Mouse (Mus musculus): ENCODE results near the gene Ctnna2.

Ctnna2 gene

DNA sequence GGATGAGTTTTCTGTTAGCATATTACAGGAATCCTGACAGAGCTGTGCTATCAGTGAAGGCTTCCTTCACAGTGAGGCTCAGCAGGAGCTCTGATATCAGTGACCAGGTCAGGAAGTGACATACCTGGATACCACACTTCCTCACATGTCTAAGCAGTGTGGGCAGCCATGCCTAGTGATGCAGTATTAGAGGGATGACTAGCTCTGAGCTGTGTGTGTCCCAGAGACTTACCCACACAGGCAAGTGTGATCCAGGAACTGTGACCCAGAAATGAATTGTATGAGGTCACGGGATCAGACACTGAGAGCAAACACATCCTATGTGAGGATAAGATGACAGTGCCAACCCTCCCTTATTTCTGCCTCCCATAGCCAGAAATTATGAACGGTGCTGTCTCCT is 28.8 kb downstream of the Ctnna2 start:
- Histone ChIP-seq H3K4me1 (replicated peaks; ENCODE audit: low read depth, low read length) (no peaks in the 10 kb centered on the region), H3K4me3 (replicated peaks; ENCODE audit: low read length) (no peak overlapping the region), H3K9me3 (ENCODE audit: low read length) (no peaks in the 10 kb centered on the region), H3K36me3 (ENCODE audit: insufficient read depth, low read length) (no peaks in the 10 kb centered on the region), H3K27me3 (ENCODE audit: insufficient read depth, low read length) (no peaks in the 10 kb centered on the region)
- TF ChIP-seq POU5F1 (IDR thresholded peaks at IDR 0.05; ENCODE audit: borderline replicate concordance, low read length) (no peak), CTCF (conservative IDR thresholded peaks at IDR 0.05; ENCODE audit: low read length) (no peak), NANOG (IDR thresholded peaks at IDR 0.05; ENCODE audit: borderline replicate concordance, low read length) (no peak)

- no peak for TF ChIP-seq NANOG (IDR thresholded peaks at IDR 0.05; ENCODE audit: borderline replicate concordance, low read length)
- no peak overlapping the region for H3K4me3 ChIP-seq (replicated peaks; ENCODE audit: low read length)
- no peaks in the 10 kb centered on the region for H3K36me3 ChIP-seq (ENCODE audit: insufficient read depth, low read length)
- H3K4me1 ChIP-seq (replicated peaks; ENCODE audit: low read depth, low read length), result no peaks in the 10 kb centered on the region
- no peaks in the 10 kb centered on the region for H3K27me3 ChIP-seq (ENCODE audit: insufficient read depth, low read length)
- H3K9me3 ChIP-seq (ENCODE audit: low read length), result no peaks in the 10 kb centered on the region
Measured at GRCm38 (mm10) chr6:77929375-77929774, 50.1 kb downstream of the Ctnna2 start.

DNA sequence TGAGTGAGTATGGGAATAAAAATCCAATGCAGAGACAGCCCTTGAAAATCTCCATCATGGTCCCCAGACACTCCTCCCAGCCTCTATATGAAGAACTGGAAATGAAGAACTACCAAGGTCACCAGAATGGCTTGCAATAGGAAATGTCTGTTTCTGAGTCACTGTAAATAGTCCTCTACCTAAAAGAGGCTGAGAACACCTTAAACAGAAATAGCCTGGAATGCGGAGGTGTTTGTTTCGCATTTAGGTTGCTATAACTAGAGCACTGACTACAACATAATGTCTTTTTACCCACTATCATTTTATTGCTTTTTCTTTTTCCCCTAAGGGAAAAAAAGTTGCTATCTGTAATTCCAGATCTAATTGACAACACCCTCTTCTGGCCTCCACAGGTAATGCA is 106.3 kb downstream of the Ctnna2 start:
- H3K4me3 ChIP-seq (replicated peaks; ENCODE audit: low read length), result no peak overlapping the region
- H3K36me3 ChIP-seq (ENCODE audit: insufficient read depth, low read length), result no peaks in the 10 kb centered on the region
- H3K27me3 ChIP-seq (ENCODE audit: insufficient read depth, low read length), result no peaks in the 10 kb centered on the region
- TF ChIP-seq NANOG (IDR thresholded peaks at IDR 0.05; ENCODE audit: borderline replicate concordance, low read length) (no peak), CTCF (conservative IDR thresholded peaks at IDR 0.05; ENCODE audit: low read length) (no peak), POU5F1 (IDR thresholded peaks at IDR 0.05; ENCODE audit: borderline replicate concordance, low read length) (no peak)
- no peaks in the 10 kb centered on the region for H3K4me1 ChIP-seq (replicated peaks; ENCODE audit: low read depth, low read length)
- H3K9me3 ChIP-seq (ENCODE audit: low read length), result no peaks in the 10 kb centered on the region

GRCm38 (mm10) chr6:77869313-77869712 is 110.2 kb downstream of the Ctnna2 start:
- Histone ChIP-seq H3K4me1 (replicated peaks; ENCODE audit: low read depth, low read length) (no peaks in the 10 kb centered on the region), H3K27me3 (ENCODE audit: insufficient read depth, low read length) (no peaks in the 10 kb centered on the region), H3K4me3 (replicated peaks; ENCODE audit: low read length) (no peak overlapping the region), H3K36me3 (ENCODE audit: insufficient read depth, low read length) (no peaks in the 10 kb centered on the region), H3K9me3 (ENCODE audit: low read length) (no peaks in the 10 kb centered on the region)
- TF ChIP-seq NANOG (IDR thresholded peaks at IDR 0.05; ENCODE audit: borderline replicate concordance, low read length) (no peak), POU5F1 (IDR thresholded peaks at IDR 0.05; ENCODE audit: borderline replicate concordance, low read length) (no peak), CTCF (conservative IDR thresholded peaks at IDR 0.05; ENCODE audit: low read length) (no peak)

DNA sequence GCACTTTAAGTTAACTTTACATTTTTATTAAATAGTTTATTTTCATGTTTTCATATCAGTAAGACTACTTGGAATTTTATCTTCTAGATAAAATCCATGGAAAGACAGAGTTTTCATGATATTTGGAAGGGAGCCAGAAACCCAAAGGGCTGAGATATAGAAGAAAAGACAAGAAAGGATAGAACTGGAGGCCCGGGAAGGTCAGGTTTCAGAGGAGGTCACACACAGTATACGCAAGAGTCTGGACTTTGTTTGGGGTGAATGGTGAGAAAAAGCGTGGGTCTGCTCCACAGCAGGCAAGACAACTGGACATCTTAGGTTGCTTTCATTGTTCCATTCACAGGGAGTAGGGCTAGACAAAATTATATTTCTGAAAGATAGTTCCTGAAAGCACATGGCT is 111.4 kb downstream of the Ctnna2 start:
- Histone ChIP-seq H3K4me3 (replicated peaks; ENCODE audit: low read length) (no peak overlapping the region), H3K27me3 (ENCODE audit: insufficient read depth, low read length) (no peaks in the 10 kb centered on the region), H3K9me3 (ENCODE audit: low read length) (no peaks in the 10 kb centered on the region), H3K36me3 (ENCODE audit: insufficient read depth, low read length) (no peaks in the 10 kb centered on the region), H3K4me1 (replicated peaks; ENCODE audit: low read depth, low read length) (no peaks in the 10 kb centered on the region)
- TF ChIP-seq POU5F1 (IDR thresholded peaks at IDR 0.05; ENCODE audit: borderline replicate concordance, low read length) (no peak), NANOG (IDR thresholded peaks at IDR 0.05; ENCODE audit: borderline replicate concordance, low read length) (no peak), CTCF (conservative IDR thresholded peaks at IDR 0.05; ENCODE audit: low read length) (no peak)

DNA sequence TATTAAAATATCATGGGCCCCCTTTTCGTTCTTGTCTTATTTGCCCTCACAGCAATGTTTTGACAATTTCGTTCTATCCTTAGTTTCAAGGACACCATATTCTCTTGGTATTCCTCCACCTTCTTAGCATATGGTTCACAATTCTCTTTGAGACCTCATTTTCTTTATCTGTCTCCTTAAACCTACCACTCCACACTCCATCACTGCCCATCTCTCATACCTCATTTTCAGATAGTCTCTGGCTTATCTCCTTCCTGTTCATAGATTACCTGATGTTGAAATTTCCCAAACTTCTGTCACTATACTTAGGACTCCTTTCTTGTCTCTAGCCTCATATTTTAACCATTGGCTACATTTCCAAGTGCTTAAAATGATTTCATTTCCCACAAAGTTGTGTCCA is 116.1 kb downstream of the Ctnna2 start:
- H3K27me3 ChIP-seq (ENCODE audit: insufficient read depth, low read length), result no peaks in the 10 kb centered on the region
- no peak for TF ChIP-seq CTCF (conservative IDR thresholded peaks at IDR 0.05; ENCODE audit: low read length)
- TF ChIP-seq POU5F1 (IDR thresholded peaks at IDR 0.05; ENCODE audit: borderline replicate concordance, low read length), result no peak
- TF ChIP-seq NANOG (IDR thresholded peaks at IDR 0.05; ENCODE audit: borderline replicate concordance, low read length), result no peak
- no peaks in the 10 kb centered on the region for H3K9me3 ChIP-seq (ENCODE audit: low read length)
- H3K36me3 ChIP-seq (ENCODE audit: insufficient read depth, low read length), result no peaks in the 10 kb centered on the region
- H3K4me1 ChIP-seq (replicated peaks; ENCODE audit: low read depth, low read length), result no peaks in the 10 kb centered on the region
- no peak overlapping the region for H3K4me3 ChIP-seq (replicated peaks; ENCODE audit: low read length)

GRCm38 (mm10) chr6:77862781-77863180 is 116.7 kb downstream of the Ctnna2 start:
- Histone ChIP-seq H3K36me3 (ENCODE audit: insufficient read depth, low read length) (no peaks in the 10 kb centered on the region), H3K27me3 (ENCODE audit: insufficient read depth, low read length) (no peaks in the 10 kb centered on the region), H3K4me3 (replicated peaks; ENCODE audit: low read length) (no peak overlapping the region), H3K9me3 (ENCODE audit: low read length) (no peaks in the 10 kb centered on the region), H3K4me1 (replicated peaks; ENCODE audit: low read depth, low read length) (no peaks in the 10 kb centered on the region)
- TF ChIP-seq POU5F1 (IDR thresholded peaks at IDR 0.05; ENCODE audit: borderline replicate concordance, low read length) (no peak), CTCF (conservative IDR thresholded peaks at IDR 0.05; ENCODE audit: low read length) (no peak), NANOG (IDR thresholded peaks at IDR 0.05; ENCODE audit: borderline replicate concordance, low read length) (no peak)

DNA sequence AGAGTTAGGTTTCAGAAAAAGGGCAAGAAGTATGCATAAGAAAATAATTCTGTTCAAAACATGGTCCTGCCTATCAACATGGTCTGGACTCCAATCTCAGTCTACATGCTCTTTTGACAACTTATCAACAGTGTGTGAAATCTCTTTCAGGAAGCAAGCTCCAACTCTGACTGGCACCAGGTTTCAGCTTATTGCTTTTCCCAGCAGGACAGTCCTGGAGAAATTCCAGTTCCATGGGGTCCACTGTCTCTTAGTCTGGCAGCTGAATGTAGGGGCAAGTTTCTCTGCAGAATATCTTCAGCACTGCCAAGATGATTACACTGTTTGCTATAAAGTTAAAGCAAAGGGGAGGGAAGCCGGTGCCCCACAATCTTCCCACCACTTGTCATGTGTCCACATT is 130.1 kb downstream of the Ctnna2 start:
- TF ChIP-seq POU5F1 (IDR thresholded peaks at IDR 0.05; ENCODE audit: borderline replicate concordance, low read length) (no peak), CTCF (conservative IDR thresholded peaks at IDR 0.05; ENCODE audit: low read length) (no peak), NANOG (IDR thresholded peaks at IDR 0.05; ENCODE audit: borderline replicate concordance, low read length) (no peak)
- no peaks in the 10 kb centered on the region for H3K36me3 ChIP-seq (ENCODE audit: insufficient read depth, low read length)

GRCm38 (mm10) chr6:77848796-77849195 is 130.7 kb downstream of the Ctnna2 start:
- H3K4me1 ChIP-seq (replicated peaks; ENCODE audit: low read depth, low read length), result no peaks in the 10 kb centered on the region
- H3K9me3 ChIP-seq (ENCODE audit: low read length), result no peaks in the 10 kb centered on the region
- no peaks in the 10 kb centered on the region for H3K27me3 ChIP-seq (ENCODE audit: insufficient read depth, low read length)
- no peak overlapping the region for H3K4me3 ChIP-seq (replicated peaks; ENCODE audit: low read length)
- no peaks in the 10 kb centered on the region for H3K36me3 ChIP-seq (ENCODE audit: insufficient read depth, low read length)
- TF ChIP-seq CTCF (conservative IDR thresholded peaks at IDR 0.05; ENCODE audit: low read length), result no peak
- no peak for TF ChIP-seq POU5F1 (IDR thresholded peaks at IDR 0.05; ENCODE audit: borderline replicate concordance, low read length)
- no peak for TF ChIP-seq NANOG (IDR thresholded peaks at IDR 0.05; ENCODE audit: borderline replicate concordance, low read length)

More for the DNA sequence above, 130.1 kb downstream of the Ctnna2 start:
- no peaks in the 10 kb centered on the region for H3K9me3 ChIP-seq (ENCODE audit: low read length)
- no peaks in the 10 kb centered on the region for H3K27me3 ChIP-seq (ENCODE audit: insufficient read depth, low read length)
- no peak overlapping the region for H3K4me3 ChIP-seq (replicated peaks; ENCODE audit: low read length)
- no peaks in the 10 kb centered on the region for H3K4me1 ChIP-seq (replicated peaks; ENCODE audit: low read depth, low read length)

Data from E14TG2a.4 (cell line).